In genomic region chr14:22240315-22240714, GRCm38 (mm10) we compare ENCODE assay signal across 22 mouse cellular contexts.
DNase-seq lines count a peak whose midpoint lies in the region; ATAC-seq lines count a peak whose summit lies in the region.
"Had no signal": no experiment of that assay in that cellular context is flagged by ENCODE, and none has a peak within 500 bp of the region (broad histone marks: within the 10 kb centered on the region; RNA-seq: fewer than 3 reads in every experiment).

No protein-coding gene starts in this region.

- ATAC-seq in midbrain, embryonic 11.5 days (ENCODE audit: low FRiP score), result peak; percentile 59; the same call in 1 of the 2 replicates
- ATAC-seq: activated CD4-positive, CD25-positive, alpha-beta regulatory T cell, adult 4 months had no signal

- H3K27ac ChIP-seq in midbrain, embryonic 11.5 days (ENCODE audit: low read depth, low read length), result no peak overlapping the region
- H3K27ac ChIP-seq: embryonic facial prominence, embryonic 13.5 days; limb, embryonic 12.5 days; liver, embryonic 13.5 days; lung, embryonic 15.5 days; macrophage; neural tube, embryonic 12.5 days had no signal

- no peaks in the 10 kb centered on the region for H3K36me3 ChIP-seq in midbrain, embryonic 11.5 days (ENCODE audit: control insufficient read depth, insufficient read depth, low read length)
- no peaks in the 10 kb centered on the region for H3K36me3 ChIP-seq in splenic B cell, adult 2 months (ENCODE audit: control insufficient read depth, insufficient read depth, low read length, poor library complexity, severe bottlenecking)
- H3K36me3 ChIP-seq: embryonic facial prominence, embryonic 13.5 days; limb, embryonic 12.5 days; liver, embryonic 13.5 days; lung, embryonic 15.5 days; neural tube, embryonic 12.5 days had no signal

- peaks cover 12% of the 10 kb centered on the region; the same call in 1 of the 2 replicates for H3K4me1 ChIP-seq in midbrain, embryonic 11.5 days (ENCODE audit: control insufficient read depth, insufficient read depth, low read length)
- H3K4me1 ChIP-seq: limb, embryonic 12.5 days; liver, embryonic 13.5 days; lung, embryonic 15.5 days had no signal

- no peak overlapping the region for H3K4me2 ChIP-seq in midbrain, embryonic 11.5 days
- H3K4me2 ChIP-seq: embryonic facial prominence, embryonic 13.5 days; heart, embryonic 11.5 days; limb, embryonic 12.5 days; liver, embryonic 13.5 days; lung, embryonic 15.5 days; neural tube, embryonic 12.5 days had no signal

- H3K9me3 ChIP-seq in midbrain, embryonic 11.5 days (ENCODE audit: control insufficient read depth, low read length), result no peaks in the 10 kb centered on the region
- H3K9me3 ChIP-seq: embryonic facial prominence, embryonic 13.5 days; limb, embryonic 12.5 days; liver, embryonic 13.5 days; lung, embryonic 15.5 days; neural tube, embryonic 12.5 days had no signal

- no peak overlapping the region for H3K9ac ChIP-seq in midbrain, embryonic 11.5 days (ENCODE audit: low read length)
- H3K9ac ChIP-seq: embryonic facial prominence, embryonic 13.5 days; limb, embryonic 12.5 days; liver, embryonic 13.5 days; lung, embryonic 15.5 days; neural tube, embryonic 12.5 days had no signal

- DNase-seq in heart, adult 11 months, result peak; percentile 80
- no peak for DNase-seq in heart, adult 8-10 months (ENCODE audit: low spot score)
- DNase-seq in kidney, postnatal 14 days, result peak; percentile 22
- no peak for DNase-seq in kidney, adult 8-10 months
- no peak for DNase-seq in midbrain, embryonic 11.5 days (ENCODE audit: low spot score, missing footprints)
- peak; percentile 3 for DNase-seq in splenic B cell, adult 2 months (ENCODE audit: low read depth, low spot score)
- no peak for DNase-seq in ovary, postnatal 14 days (ENCODE audit: low spot score)
- no peak for DNase-seq in cerebellum, postnatal 25 days
- DNase-seq: adrenal gland, postnatal 14 days; cerebellum, adult 18-20 months; gastrocnemius, postnatal 25 days; heart, postnatal 14 days; liver, embryonic 13.5 days; thymus, postnatal 4 days had no signal

- H3K4me3 ChIP-seq in midbrain, embryonic 11.5 days (ENCODE audit: low read depth, low read length), result no peak overlapping the region
- H3K4me3 ChIP-seq: embryonic facial prominence, embryonic 13.5 days; limb, embryonic 12.5 days; liver, embryonic 13.5 days; lung, embryonic 15.5 days; neural tube, embryonic 12.5 days had no signal

- no peaks in the 10 kb centered on the region for H3K27me3 ChIP-seq in midbrain, embryonic 11.5 days (ENCODE audit: control insufficient read depth, insufficient read depth, low read length)
- no peaks in the 10 kb centered on the region for H3K27me3 ChIP-seq in splenic B cell, adult 2 months (ENCODE audit: control insufficient read depth, insufficient read depth, low read length, poor library complexity, severe bottlenecking)
- H3K27me3 ChIP-seq: CH12.LX; embryonic facial prominence, embryonic 13.5 days; limb, embryonic 12.5 days; liver, embryonic 13.5 days; lung, embryonic 15.5 days; neural tube, embryonic 12.5 days had no signal

- WGBS in midbrain, embryonic 11.5 days, result 46% methylated on average over 3 of the region's 3 CpGs

Comparison
In these comparisons a context has a peak if more than half of its experiments do, and no peak if none do; other contexts are left out.
1. DNase-seq: peak in heart, adult 11 months (single experiment), kidney, postnatal 14 days (single experiment) and splenic B cell, adult 2 months (single experiment); none in heart, adult 8-10 months (single experiment), kidney, adult 8-10 months (0 of 2), midbrain, embryonic 11.5 days (single experiment), ovary, postnatal 14 days (single experiment) and cerebellum, postnatal 25 days (0 of 2).